Mouse (Mus musculus): Measurements from ENCODE around the gene Crxos. TPM values are rescaled to one million over a fixed set of nuclear protein-coding genes. Genes with fewer than 3 reads are reported as not detected.
"Not testable (repeated sequence)": the region's sequence is repeated elsewhere in the genome, so short reads cannot be mapped to it uniquely, and the experiment has no call there.

The Crxos gene
- total RNA-seq, 2 experiments from 2014 or later, result not detected

GRCm38 (mm10) chr7:15912183-15912582, 29.8 kb downstream of the Crxos start:
- peak; percentile 67 to 80 for DNase-seq (ENCODE audit: low spot score in 2 of 2)
- Histone ChIP-seq H3K27ac (no peak overlapping the region), H3K4me3 (no peak overlapping the region)
- TF ChIP-seq CTCF (conservative IDR thresholded peaks at IDR 0.05), result peak; percentile 85

DNA sequence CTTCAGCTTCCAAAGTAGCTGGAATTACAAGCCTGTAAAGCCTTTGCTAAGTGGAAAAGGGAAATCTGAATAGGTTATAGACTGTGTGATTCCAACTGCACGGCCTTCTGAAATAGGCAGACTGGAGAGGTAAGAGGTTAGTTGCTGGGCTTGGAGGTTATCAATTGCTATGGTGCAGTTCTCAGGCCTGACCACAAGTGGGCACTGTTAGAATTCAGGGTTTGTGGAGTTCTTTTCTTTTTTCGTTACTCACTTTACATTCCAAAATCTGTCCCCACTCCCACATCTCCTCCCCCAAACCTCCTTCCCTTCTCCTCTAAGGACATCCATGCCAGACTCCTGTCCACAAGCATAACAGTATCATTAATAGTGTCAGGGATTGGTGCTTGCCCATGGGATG, 31.8 kb downstream of the Crxos start:
- H3K4me3 ChIP-seq, result no peak overlapping the region
- peak in 1 of 2 experiments; percentile 63 for DNase-seq (ENCODE audit: low spot score in 2 of 2)
- H3K27ac ChIP-seq, result no peak overlapping the region
- peak; percentile 90 for TF ChIP-seq CTCF (conservative IDR thresholded peaks at IDR 0.05)

DNA sequence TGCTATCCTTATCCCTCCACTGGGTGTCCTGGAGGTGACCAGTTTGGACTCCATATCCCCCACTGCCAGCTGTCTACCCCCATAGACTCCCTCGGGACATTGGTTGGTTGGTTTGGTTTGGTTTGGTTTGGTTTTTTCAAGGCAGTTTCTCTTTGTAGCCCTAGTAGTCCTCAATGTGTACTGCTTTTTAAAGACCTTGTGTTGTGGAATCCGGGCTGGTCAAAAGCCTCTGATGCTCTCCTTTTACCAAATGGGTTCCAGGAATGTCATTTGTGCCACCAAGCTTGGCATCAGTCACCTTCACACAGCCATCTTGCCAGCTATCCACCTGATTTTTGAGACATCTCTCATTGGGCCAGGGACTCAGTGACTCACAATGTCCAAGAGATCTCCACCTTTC, 32.3 kb downstream of the Crxos start:
- no peak for TF ChIP-seq CTCF (conservative IDR thresholded peaks at IDR 0.05)
- no peak overlapping the region for H3K27ac ChIP-seq
- H3K4me3 ChIP-seq, result no peak overlapping the region
- DNase-seq (ENCODE audit: low spot score in 2 of 2), result no peak

GRCm38 (mm10) chr7:15915695-15916094, 33.3 kb downstream of the Crxos start:
- not testable (repeated sequence) for H3K4me3 ChIP-seq; H3K27ac ChIP-seq; DNase-seq (ENCODE audit: low spot score in 2 of 2)

- Histone ChIP-seq H3K27ac (no peak overlapping the region), H3K4me3 (no peak overlapping the region)
- no peak for DNase-seq (ENCODE audit: low spot score in 2 of 2)
- TF ChIP-seq CTCF (conservative IDR thresholded peaks at IDR 0.05), result no peak
These were observed 33.8 kb downstream of the Crxos start for GRCm38 (mm10) chr7:15916134-15916723.

GRCm38 (mm10) chr7:15916996-15917395, 34.6 kb downstream of the Crxos start:
- Histone ChIP-seq H3K27ac (no peak overlapping the region), H3K4me3 (no peak overlapping the region)
- no peak for DNase-seq (ENCODE audit: low spot score in 2 of 2)
- no peak for TF ChIP-seq CTCF (conservative IDR thresholded peaks at IDR 0.05)

- DNase-seq (ENCODE audit: low spot score in 2 of 2), result no peak
- no peak for TF ChIP-seq CTCF (conservative IDR thresholded peaks at IDR 0.05)
- H3K27ac ChIP-seq, result no peak overlapping the region
- no peak overlapping the region for H3K4me3 ChIP-seq
These were observed 36.0 kb downstream of the Crxos start for GRCm38 (mm10) chr7:15918371-15918770.

DNA sequence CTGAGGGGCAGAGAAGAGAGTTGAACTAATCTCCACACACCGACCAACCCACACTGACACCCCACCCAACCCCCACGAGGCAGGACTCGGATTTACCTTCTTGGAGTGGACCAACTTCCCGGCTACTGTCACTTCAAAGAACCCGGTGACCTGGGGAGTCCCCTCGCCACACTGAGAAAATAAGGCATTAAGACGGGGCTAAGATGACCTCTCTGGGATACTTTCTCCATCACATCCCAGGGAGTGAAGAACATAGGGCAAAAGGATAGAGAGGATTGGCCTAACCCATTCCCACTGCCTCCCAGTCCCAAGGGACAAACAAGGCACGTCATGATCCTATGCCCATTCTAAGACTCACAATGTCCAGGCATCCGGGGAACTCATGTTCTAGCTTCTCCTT, 37.5 kb downstream of the Crxos start:
- Histone ChIP-seq H3K4me3 (peak overlapping the region; percentile 95), H3K27ac (peak overlapping the region; percentile 100)
- no peak for DNase-seq (ENCODE audit: low spot score in 2 of 2)
- no peak for TF ChIP-seq CTCF (conservative IDR thresholded peaks at IDR 0.05)

GRCm38 (mm10) chr7:15920645-15921190, 38.3 kb downstream of the Crxos start:
- H3K27ac ChIP-seq, result peak overlapping the region; percentile 100
- peak; percentile 45 to 58 for DNase-seq (ENCODE audit: low spot score in 2 of 2)
- H3K4me3 ChIP-seq, result peak overlapping the region; percentile 95
- TF ChIP-seq CTCF (conservative IDR thresholded peaks at IDR 0.05), result no peak

- Histone ChIP-seq H3K27ac (peak overlapping the region; percentile 100), H3K4me3 (peak overlapping the region; percentile 95)
- DNase-seq (ENCODE audit: low spot score in 2 of 2), result peak; percentile 23 to 39
- no peak for TF ChIP-seq CTCF (conservative IDR thresholded peaks at IDR 0.05)
These were observed 39.4 kb downstream of the Crxos start for GRCm38 (mm10) chr7:15921796-15922195.

GRCm38 (mm10) chr7:15922220-15922773, 39.9 kb downstream of the Crxos start, which contains the start of gene Selenow:
Gene Selenow, minus strand, starts transcription at chr7:15922402.
- no peak for TF ChIP-seq CTCF (conservative IDR thresholded peaks at IDR 0.05)
- peak within 1 kb of the TSS; percentile 95 for H3K4me3 ChIP-seq
- H3K27ac ChIP-seq, result peak within 1 kb of the TSS; percentile 100
- DNase-seq (ENCODE audit: low spot score in 2 of 2), result peak; percentile 92 to 93

DNA sequence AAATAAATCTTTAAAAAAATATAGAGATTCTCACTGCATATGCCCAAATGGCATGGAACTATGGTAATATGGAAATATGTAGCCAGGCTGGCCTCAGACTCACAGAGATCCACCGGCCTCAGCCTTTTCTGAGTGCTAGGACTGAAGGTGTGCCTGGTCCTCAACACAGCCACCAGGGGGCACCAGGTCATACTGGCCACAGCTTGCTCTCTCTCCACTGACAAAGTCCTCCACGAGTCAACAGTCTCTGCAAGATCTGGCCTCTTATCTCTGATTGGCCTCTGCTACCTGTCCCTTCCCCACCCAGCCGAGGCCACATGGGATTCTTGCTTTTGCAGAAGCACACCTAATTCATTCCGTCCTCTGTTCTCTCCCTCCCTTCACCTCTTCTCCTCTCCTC, 47.5 kb downstream of the Crxos start:
- Histone ChIP-seq H3K4me3 (no peak overlapping the region), H3K27ac (no peak overlapping the region)
- DNase-seq (ENCODE audit: low spot score in 2 of 2), result peak in 1 of 2 experiments; percentile 49
- TF ChIP-seq CTCF (conservative IDR thresholded peaks at IDR 0.05), result peak; percentile 80

GRCm38 (mm10) chr7:15930543-15930942, 48.1 kb downstream of the Crxos start:
- H3K27ac ChIP-seq, result no peak overlapping the region
- TF ChIP-seq CTCF (conservative IDR thresholded peaks at IDR 0.05), result peak; percentile 55
- no peak for DNase-seq (ENCODE audit: low spot score in 2 of 2)
- H3K4me3 ChIP-seq, result no peak overlapping the region

DNA sequence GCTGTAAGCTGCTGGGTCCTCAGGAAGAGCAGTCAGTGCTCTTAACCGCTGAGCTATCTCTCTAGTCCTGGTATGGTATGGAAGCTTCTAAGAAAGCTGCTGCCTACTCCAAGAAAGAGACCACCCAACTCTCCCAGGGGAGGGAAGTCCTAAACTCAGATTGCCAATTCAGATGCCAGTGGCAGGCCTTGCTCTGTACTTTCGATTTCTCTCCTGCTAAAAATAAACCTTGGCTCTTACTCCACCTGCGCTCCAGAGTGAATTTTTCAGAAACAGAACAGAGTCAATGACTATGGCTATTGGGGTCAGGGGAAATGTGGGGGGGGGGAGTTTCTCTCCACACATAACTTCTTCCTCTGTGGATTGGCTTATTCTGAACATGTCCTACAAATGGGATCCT, 49.2 kb downstream of the Crxos start:
- no peak overlapping the region for H3K4me3 ChIP-seq
- H3K27ac ChIP-seq, result no peak overlapping the region
- TF ChIP-seq CTCF (conservative IDR thresholded peaks at IDR 0.05), result no peak
- no peak for DNase-seq (ENCODE audit: low spot score in 2 of 2)
